Mouse (Mus musculus): ENCODE data around the gene Gm21738. TPM values are rescaled to one million over a fixed set of nuclear protein-coding genes. Genes with fewer than 3 reads are reported as not detected.
"Not testable (repeated sequence)": the region's sequence is repeated elsewhere in the genome, so short reads cannot be mapped to it uniquely, and the experiment has no call there.

The Gm21738 gene
- total RNA-seq (2021), result not detected
- long read RNA-seq, experiment 1, result 0 reads
- long read RNA-seq, experiment 2, result 0 reads

- DNase-seq; intact Hi-C loops (cut with DNase I; ENCODE audit: low total_unique reads): not testable (repeated sequence)
Measured at GRCm38 (mm10) chr14:19418830-19419229, at the start of gene Gm21738. Gm21738 (minus strand) TSS chr14:19418930.

GRCm38 (mm10) chr14:19383741-19384140 is 35.0 kb downstream of the Gm21738 start:
- DNase-seq; intact Hi-C loops (cut with DNase I; ENCODE audit: low total_unique reads): not testable (repeated sequence)

Other genes starting within 250 kb of the Gm21738 start
- not detected for gene Gm2244, start 131.0 kb upstream of the Gm21738 start, total RNA-seq (2021)
- gene Gm2237, start 166.2 kb upstream of the Gm21738 start, total RNA-seq (2021), result 1 to 10 TPM in 1 of 2 experiments, under 1 TPM in 1; 0.47 to 2.1 TPM
- not detected for gene Gm5458, start 183.7 kb upstream of the Gm21738 start, total RNA-seq (2021)